Mouse (Mus musculus): ENCODE measurements at regions not wholly inside any gene's neighbourhood (a gene's known extent, or its start where the extent isn't known, plus 50 kb on each side); places are given as distances from the start of the nearest gene placed in this dataset.

DNA sequence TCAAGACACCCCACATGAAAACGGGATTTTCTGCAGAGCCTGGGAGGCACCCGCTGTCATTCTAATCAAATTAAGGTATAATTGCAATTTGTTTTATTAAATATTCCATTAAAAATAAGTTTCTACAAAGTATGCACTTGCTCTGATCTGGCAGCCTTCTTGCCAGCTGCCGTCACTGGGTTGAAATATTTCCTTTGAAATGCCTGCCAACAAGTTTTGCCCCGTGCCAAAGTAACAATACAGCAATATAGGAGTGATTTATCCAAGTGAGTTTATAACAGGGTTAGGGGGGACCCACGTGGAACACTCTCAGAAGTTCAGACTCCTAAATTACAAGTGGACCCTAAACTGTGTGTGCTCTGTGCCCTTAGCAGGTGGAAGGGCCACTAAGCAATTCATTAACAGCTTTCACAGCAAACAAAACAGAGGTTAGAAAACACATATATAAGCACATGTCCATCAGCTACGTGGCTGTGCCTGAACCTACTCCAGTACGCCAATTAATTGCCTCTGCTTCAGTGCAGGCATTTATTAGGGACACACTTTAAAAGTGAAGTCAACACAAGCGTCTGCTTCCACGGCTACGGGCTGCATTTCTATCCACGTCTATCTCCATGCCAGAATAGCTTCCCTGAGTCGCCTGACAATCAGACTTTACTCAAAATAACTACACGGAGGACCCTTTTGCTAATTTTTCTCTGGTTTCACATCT is 275.1 kb downstream of the 1700129C05Rik start:
- TF ChIP-seq CTCF (IDR thresholded peaks at IDR 0.05; ENCODE audit: extremely low read depth, insufficient read depth, low read length) (no peak), POLR2A (IDR thresholded peaks at IDR 0.05; ENCODE audit: extremely low read depth, insufficient read depth, low read length) (no peak)
